Mouse (Mus musculus) embryo, embryonic 11 days (tissue): Measurements from ENCODE around the gene Rhoc.
"Not testable (repeated sequence)": the region's sequence is repeated elsewhere in the genome, so short reads cannot be mapped to it uniquely, and the experiment has no call there.

ENCODE experiments used
- DNase-seq: peaks from one replicate; pipeline ENCODE4 v3.0.0-alpha.2; 2015

Gene Rhoc

DNA sequence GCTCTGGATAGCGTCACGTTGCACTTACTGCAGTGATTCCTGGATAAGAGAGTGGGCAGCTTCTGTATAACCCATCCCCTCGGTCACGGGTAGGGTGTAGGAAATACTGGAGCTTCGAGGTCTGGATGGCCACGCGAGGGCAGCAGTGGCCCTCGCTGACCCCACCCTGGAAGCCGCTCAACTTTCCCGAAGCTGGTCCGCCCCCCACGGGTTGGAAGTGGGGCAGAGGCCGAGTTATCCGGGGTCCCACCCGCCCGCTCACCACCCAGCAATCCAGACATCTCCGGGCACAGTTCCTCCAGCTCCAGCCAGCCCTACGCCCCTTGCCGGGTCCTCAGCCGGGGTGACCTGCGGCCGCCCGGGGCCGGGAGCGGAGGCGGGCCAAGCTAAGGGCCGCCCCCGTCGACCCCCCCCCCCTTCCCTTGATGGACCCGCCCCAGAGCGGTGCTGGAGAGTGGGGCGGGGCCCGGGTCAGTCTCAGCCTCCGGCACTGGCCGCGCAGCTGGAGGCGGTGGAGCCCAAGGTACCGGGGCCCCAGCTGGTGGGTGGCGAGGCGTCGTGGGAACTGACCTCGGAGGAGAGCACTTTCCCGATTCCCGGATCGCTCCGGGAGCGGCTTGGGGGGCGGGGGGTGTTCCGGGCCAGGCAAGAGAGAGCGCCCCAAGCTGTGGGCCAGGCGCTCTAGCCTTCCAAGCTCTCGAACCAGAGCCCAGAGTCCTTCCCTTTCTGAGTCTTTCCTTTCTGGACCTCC lies 561 bp downstream of the Rhoc start:
- peak; percentile 92 for DNase-seq

DNA sequence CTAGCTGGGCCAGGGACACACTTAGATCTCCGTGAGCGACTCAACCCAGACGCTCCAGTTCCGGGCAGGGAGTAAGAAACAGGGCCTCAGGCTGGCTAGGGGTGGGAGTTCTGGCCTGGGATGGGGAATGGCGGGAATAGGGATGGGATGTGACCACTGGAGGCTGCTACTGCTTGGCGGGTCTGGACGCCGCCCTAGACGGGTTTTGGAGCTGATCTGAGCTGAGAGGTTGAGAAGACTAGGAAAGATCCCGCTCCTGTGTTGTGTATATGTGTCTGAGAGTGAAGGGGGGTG lies 1.1 kb downstream of the Rhoc start:
- peak; percentile 69 for DNase-seq

DNA sequence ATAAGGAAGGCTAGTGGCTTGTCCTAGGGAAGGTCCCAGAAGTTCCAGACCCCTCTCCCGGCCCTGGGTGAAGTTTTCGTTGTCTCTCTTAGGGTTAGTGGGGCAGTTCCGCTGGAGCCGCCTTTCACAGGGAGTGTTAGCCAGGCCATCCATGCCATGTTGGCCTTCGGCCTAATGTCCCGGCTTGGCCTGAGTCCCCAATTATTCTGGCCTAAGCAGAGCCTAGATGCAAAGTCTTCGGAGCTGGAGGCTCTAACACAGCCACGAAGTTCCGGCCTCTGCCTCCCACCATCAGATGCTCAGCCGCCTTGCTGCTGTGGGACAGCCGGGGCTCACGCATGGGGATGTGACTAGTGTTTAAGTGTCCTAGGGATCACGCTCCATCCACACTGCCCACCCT lies 1.6 kb downstream of the Rhoc start:
- DNase-seq, result peak; percentile 35

DNA sequence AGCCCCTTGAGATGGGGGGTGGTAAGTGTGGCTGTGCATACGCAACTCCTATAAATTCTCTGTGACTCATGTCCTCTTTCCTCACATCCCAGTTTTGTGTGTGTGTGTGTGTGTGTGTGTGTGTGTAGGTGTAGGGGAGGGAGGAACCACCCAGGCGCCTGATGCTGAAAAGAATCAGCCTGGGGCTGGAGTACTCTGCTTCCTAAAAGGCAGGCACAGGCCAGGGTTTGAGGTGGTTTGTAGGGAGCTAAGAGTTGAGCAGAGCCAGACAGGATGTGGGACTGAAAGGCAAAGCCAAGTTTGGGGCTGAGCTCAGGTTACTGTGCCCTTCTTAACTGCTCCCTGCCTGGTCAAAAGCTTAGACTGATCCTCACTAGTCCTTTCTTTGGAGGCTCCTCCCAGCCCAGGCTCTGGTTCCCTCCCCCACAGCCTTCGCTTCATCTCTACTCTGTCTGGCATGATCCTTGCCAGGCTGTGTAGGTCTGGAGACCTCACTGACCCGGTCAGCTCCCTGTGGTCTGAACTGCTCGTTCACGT lies 2.3 kb downstream of the Rhoc start:
- DNase-seq, result peak; percentile 75

DNA sequence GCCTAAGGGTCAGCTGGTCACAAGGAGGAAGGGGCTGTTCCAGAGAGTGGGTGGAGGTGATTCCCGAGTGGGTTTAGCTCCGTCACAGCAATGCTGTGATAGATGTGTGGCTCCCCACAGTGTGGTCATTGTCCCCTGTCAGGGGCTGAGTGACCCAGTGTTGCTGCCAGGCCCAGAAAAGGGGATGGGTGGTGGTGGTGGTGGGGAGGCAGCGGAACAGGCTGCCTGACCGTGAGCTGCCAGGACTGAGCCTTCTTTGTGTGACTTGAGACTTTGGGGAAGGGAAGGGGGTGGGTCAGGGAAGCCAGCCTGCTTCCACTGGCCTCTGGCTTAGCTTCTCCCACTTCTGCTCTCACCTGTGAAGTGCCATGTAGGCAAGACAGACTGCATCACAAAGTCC lies 2.8 kb downstream of the Rhoc start:
- no peak for DNase-seq

DNA sequence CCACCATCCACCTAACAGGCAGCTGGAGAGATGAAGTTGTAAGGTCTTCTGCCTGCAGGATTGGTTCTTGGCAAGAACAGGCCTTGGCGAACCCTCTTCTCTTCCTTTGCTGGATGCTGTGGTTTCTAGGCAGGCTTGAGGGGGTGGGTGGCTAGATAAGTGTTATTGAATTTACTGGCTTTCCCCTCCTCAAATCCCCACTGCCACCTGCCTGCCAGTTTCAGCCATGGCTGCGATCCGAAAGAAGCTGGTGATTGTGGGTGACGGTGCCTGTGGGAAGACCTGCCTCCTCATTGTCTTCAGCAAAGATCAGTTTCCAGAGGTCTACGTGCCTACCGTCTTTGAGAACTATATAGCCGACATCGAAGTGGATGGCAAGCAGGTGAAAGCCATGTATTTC lies 3.5 kb downstream of the Rhoc start:
- no peak for DNase-seq

DNA sequence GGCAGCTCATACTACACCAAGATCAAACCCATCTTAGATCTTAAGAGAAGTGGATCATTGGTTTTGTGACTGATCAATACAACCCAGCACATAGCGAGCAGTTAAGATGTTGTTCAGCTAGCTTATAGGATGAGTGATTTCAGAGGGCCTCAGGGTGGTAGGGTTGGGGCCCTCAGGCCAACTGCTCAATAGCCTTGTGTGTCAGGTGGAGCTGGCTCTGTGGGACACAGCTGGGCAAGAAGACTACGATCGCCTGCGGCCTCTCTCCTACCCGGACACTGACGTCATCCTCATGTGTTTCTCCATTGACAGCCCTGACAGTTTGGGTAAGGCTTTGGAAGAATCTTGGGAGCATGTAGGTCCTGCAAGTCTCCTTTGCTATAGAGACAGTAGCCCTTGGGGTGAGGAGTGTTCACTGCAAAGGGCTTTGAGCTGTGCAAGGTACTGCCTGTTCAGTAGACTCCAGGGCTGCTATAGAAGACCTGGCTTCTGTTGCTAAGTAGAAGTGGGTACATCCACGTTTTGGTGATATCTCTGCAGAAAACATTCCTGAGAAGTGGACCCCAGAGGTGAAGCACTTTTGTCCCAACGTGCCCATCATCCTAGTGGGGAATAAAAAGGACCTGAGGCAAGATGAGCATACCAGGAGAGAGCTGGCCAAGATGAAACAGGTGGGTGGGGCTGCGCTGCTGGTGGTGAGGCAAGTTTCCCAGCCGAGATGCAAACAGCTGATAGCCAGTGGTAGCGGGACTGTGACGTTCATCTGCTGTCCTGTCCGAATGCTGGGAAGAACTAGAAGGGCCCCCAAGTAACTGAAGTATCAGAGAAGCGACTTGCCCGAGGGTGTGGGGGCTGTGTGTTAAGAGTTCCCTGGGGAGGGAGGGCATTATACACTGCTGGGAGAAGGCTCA lies 4.4 kb downstream of the Rhoc start:
- DNase-seq, result no peak

DNA sequence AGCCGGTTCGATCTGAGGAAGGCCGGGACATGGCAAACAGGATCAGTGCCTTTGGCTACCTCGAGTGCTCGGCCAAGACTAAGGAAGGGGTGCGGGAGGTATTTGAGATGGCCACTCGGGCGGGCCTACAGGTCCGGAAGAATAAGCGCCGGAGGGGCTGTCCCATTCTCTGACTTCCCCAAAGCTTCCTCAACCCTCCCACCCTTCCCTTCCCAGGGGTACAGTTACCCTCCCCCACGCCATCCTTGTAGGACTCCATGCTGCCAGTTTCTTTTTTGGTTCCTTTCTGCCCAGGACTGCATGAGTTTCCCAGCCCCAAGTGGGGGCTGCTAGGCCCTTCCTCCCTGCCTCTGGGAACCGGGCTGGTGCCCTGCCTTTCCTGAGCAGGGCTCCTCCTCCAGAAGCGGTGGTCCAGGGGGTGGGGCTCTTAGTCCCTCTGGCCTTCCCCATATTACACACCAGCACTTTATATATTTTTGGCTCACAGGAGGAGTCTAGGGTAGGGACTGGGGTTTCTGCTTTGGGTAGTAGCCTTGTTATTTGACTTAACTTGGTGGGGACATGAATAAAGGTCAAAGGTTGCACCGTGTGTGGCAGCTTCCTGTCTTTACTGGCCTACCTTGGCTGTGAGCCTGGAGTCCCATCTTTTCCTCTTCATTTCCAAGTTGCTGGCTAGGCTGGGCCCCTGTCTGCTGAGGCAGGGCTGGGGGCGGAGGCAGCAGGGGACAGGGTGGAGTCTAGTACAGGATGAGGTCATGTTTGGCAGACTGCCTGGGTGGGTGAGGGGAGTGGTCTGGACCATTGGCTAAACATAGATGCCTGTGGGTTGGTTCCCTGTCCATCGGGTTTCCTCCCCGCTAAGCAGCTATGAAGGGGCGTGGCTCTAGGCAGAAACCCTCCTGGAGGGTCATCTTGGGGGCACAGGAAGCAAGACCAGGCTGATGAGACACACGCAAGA lies 6.0 kb downstream of the Rhoc start:
- DNase-seq, result peak; percentile 92

DNA sequence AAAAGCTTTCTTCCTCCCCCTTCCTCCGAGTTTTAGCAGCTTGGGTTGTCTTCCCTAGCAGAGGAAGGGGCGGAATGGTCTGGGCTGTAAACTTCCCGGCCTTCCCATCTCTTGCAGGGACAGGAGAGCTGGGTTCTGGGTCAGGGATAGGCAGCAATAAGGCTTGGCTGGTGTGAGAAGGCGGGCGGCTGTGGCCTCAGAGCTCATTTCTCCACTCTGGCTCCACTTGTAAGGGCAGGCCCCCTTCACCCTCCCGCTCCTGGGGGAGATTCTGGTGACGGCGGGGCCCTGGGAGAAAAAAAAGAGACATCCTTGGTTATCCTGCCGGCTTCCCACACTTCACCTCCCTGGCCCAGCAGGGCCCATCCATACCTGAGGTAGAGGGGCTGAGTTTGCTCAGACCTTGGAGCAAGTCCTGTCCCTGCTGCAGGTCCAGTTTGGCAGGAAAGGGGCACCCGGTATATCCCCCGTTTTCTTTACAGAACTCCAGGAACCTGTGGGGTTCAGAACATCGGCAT lies 6.8 kb downstream of the Rhoc start:
- no peak for DNase-seq

DNA sequence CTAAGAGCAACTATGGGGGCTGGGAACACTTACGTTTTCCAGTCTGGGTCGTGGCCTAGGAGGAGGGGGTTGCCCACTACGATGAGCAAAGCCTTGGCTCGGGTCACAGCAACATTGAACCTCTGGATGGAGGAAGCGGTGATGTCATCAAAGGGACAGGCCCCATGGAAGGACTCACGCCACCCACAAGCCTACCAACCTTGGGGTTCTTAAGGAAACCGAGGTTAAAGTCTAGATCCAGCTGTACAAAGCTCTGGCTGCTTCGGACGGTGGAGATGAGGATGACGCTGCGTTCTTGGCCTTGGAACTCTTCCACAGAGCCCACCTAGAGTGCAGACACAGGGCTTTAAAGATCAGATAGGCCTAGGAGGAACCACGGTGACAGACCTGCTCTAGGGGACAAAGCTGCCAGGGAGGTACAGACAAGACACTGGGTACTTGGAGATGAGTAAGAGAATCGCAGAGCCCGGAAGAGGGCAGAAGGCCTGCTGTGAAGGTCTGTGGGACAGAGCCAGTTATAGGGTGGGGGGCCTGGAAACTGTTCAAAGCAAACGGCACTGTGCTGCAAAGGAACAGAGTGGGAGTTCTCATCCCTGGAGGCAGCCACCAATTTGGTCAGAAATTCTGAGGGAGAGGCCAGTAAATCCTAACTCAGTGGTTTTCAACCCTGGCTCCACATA lies 7.6 kb downstream of the Rhoc start:
- DNase-seq, result no peak

DNA sequence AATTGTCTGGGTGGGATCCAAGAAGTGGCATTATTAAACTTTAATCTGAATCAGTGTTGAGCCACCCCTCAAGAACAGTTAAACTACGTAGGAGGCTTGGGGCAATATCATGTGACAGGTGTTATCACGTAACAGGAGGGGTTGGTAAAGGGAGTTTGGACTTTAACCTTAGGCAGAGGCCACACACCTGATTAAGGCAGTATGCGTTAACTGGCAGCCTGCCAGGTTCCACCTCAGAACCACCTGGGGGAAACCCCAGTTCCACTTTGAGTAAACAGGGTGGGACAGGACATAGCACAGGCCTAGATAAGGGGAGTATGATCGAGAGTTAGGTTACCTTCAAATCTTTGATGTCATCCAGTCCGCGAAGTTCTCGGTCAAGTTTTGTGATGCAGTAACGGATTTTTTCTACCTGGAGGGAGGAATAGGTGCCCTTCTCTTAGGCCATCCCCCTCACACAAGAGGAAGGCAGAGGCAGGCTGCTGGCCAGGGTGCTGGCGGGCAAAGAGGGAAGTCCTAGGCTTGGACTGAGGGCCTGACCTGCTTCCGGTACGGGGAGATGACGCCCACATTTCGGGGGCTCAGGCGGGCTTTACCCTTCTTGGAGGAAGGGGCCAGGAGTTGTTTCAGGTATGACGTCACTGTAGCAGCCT lies 8.4 kb downstream of the Rhoc start:
- no peak for DNase-seq

DNA sequence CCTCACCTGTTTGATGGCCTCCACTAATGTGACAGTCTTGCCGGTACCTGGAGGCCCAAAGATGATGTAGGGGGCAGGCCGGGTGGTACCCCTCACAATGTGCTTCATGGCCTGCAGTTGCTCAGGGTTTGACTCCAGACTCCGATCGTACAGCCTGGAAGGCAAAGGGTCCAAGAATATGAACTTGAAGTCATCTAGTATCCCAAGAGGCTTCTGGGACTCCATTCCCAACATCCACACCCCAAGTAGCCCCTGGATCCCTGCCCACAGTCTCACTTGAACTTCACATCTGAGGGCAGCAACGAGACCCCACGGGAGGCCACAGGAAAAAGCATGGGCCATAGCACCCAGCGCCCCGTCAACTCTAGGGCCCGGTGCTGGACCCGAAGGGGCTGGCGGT lies 12.5 kb downstream of the Rhoc start:
- DNase-seq, result no peak

DNA sequence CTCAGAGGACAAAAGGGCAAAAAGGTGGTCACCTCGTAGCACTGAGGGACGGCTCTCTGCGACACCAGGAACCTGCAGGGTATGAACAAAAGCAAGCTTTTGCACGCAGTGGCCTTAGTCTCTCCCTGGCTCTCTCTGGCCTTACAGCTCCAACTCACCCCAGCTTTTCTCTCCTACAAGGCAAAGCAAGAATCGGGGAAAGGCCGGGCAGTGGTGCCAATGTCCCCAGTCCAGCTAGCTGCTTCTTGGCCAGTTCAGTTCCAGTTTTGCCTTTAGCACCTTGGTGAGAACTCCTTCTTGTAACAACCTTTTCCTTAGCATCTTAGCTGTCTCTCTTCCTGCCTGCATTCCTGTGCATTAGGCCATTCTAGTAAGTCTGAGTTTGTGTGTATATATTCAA lies 13.3 kb downstream of the Rhoc start:
- no peak for DNase-seq

DNA sequence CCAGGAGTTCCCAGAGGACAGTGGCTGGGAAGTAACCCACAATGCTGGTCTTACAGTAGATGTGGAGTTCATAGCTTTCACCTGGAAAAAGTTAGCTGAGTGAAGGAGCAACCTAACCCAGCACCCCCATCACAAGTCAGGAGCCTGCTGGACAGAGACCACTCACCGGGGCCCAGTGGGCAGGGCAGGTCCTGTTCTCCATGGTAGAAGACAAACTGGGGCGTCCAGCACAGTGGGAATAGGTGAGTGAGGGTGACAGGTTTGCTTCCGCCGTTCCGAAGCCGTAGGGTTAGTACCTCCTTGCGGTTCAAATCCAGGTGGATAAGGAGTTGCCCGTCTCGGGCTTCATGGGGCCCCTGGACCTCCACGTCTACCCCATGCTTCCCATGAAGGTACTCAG lies 16.1 kb downstream of the Rhoc start:
- no peak for DNase-seq

DNA sequence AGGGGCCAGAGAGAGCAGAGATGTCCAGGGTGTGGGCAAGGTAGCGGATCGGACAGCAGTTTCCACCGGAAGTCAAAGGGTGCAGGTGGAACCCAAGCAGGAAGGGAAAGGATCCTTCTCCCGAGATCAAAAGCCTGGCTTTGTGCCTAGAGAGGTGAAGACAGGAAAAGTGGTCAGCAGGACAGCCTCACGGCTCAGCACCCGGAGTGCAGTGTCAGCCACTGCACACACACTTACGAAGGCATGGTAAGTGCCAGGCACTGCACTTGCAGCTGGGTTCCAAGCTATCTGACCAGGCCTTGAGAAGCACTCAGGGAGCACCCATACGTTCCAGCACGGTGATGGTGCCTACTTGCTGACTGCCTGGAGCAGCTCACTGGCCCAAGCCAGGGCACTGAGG lies 17.4 kb downstream of the Rhoc start:
- DNase-seq, result no peak

DNA sequence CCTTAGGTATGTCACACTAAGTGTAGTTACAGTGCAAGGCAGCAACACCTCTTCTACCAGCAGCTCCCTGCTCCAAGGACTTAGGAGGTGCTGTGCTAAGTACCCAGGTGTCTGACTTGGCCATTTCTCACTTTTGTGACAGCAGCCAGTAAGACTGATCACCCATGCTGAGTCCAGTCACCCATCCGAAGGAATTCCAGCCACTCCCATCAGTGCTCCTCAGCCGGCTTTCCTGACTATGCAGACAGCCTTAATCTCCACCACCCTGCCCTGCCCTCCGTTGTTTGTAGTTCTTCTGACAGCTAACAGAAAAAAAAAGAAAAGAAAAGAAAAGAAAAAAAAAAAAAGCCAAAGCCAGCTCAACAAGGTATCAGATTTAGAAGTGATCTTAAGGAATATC lies 23.6 kb downstream of the Rhoc start:
- no peak for DNase-seq

DNA sequence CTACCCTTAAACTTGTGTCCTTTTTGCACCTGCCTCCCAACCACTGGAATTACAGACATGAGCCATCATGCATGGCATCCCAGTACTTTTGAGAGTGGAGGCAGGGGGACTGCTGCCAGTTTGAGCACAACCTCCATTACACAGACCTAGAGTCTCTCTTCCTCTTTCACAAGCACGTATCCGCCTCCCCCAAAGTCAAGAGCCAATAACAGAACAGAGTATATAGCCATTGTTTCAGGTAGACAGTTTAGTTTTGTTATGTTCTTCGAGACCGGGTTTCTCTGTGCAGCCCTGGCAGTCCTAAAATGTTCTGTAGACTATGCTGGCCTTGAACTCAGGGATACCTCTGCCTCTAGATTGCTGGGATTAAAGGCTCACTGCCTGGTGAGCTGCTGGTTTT lies 24.1 kb downstream of the Rhoc start:
- no peak for DNase-seq

DNA sequence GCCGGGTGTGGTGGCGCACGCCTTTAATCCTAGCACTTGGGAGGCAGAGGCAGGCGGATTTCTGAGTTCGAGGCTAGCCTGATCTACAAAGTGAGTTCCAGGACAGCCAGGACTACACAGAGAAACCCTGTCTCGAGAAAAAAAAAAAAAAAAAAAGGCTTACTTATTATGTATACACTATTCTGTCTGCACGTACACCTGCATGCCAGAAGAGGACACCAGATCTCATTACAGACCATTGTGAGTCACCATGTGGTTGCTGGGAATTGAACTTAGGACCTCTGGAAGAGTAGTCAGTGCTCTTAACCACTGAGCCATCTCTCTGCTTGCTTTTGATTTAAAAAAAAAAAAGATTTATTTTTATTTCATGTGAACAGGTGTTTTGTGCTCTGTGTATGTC lies 25.1 kb downstream of the Rhoc start:
- DNase-seq, result not testable (repeated sequence)

DNA sequence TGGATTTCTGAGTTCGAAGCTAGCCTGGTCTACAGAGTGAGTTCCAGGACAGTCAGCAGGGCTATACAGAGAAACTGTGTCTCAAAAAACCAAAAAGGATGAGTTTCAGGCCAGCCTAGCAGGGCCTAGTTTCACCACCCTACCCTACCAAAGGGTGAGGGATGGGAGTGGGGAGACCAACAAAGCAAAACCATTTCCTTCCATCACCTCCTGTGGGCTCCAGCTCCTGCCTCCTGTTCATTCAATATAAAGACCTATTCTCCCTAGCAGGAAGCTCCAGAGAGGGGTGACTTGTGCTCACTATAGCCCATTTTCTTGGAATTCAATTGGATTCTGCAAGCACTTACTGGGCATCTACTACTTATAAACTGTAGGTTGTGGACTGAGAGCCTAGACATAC lies 26.6 kb downstream of the Rhoc start:
- DNase-seq, result no peak

DNA sequence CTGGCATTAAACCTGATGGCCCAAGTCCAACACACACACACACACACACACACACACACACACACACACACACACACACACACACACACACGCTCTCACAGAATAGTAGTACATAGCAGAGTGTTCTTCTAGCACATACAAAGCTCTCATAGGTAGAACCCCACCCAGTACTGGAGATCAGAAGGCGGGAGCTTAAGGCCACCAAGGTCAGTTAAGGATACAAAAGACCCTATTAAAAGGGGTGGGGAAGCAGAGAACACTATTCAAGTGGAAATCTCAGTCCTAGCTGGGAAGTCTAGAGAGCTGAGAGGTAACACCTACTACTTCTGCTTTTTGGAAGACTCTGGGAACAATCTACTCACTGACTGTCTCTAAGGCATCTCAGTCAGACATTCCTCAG lies 27.2 kb downstream of the Rhoc start:
- DNase-seq, result no peak

DNA sequence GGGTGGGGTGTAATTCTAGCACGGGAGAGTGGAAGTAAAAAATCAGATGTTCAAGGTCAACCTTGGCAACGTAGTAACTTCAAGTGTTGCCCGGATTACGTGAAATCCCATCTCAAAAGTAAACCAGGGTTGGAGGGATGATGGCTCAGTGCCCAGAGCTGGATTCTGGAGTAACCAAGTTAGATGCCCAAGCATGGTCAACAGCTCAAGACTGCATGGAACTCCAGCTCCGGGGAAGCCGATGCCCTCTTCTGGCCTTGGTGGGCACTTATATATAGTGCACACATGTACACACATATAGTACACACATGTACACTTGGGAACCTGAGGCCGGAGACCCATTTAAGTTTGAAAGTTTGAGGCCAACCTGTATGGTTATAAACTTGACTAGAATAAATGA lies 28.0 kb downstream of the Rhoc start:
- no peak for DNase-seq
